Mouse (Mus musculus): ENCODE measurements around the gene Cdh23. TPM values are rescaled to one million over a fixed set of nuclear protein-coding genes. Genes with fewer than 3 reads are reported as not detected.

Cdh23 gene
- total and polyA plus RNA-seq, 3 experiments: 4.7 to 7.7 (median 7.0) TPM

- TF ChIP-seq EP300 (IDR thresholded peaks at IDR 0.05; ENCODE audit: insufficient read depth, low read depth, low read length) (no peak), CTCF (IDR thresholded peaks at IDR 0.05) (no peak), POLR2A (IDR thresholded peaks at IDR 0.05; ENCODE audit: insufficient read depth, low read depth, low read length) (no peak)
- whole genome bisulfite sequencing: 89% methylated on average over 4 of the region's 4 CpGs
- intact Hi-C loops (cut with DNase I): no loop called here
- Histone ChIP-seq H3K9ac (ENCODE audit: low read depth, low read length) (no peak overlapping the region), H3K4me1 (ENCODE audit: control insufficient read depth, insufficient read depth, low read length) (peaks cover 4% of the 10 kb centered on the region), H3K36me3 (ENCODE audit: control insufficient read depth, insufficient read depth, low read length) (no peaks in the 10 kb centered on the region), H3K27me3 (ENCODE audit: control insufficient read depth, insufficient read depth, low read length) (no peaks in the 10 kb centered on the region), H3K4me3 (no peak overlapping the region), H3K27ac (no peak overlapping the region), H3K79me2 (replicated peaks; ENCODE audit: control insufficient read depth, insufficient read depth, low read length) (no peaks in the 10 kb centered on the region)
- no peak for DNase-seq
Measured at GRCm38 (mm10) chr10:60316166-60316565, 380.1 kb downstream of the Cdh23 start.

- WGBS: 77% methylated on average over 5 of the region's 5 CpGs
Measured at GRCm38 (mm10) chr10:60313606-60314005, 382.7 kb downstream of the Cdh23 start.

GRCm38 (mm10) chr10:60310629-60311028 is 385.7 kb downstream of the Cdh23 start:
- no peaks in the 10 kb centered on the region for H3K36me3 ChIP-seq (ENCODE audit: control insufficient read depth, insufficient read depth, low read length)
- no peak overlapping the region for H3K27ac ChIP-seq
- WGBS: 88% methylated on average over 13 of the region's 13 CpGs
- H3K79me2 ChIP-seq (replicated peaks; ENCODE audit: control insufficient read depth, insufficient read depth, low read length): no peaks in the 10 kb centered on the region
- H3K4me3 ChIP-seq: no peak overlapping the region
- DNase-seq: no peak
- intact Hi-C loops (cut with DNase I): no loop called here
- TF ChIP-seq CTCF (IDR thresholded peaks at IDR 0.05): no peak
- no peak for TF ChIP-seq EP300 (IDR thresholded peaks at IDR 0.05; ENCODE audit: insufficient read depth, low read depth, low read length)
- TF ChIP-seq POLR2A (IDR thresholded peaks at IDR 0.05; ENCODE audit: insufficient read depth, low read depth, low read length): no peak
- H3K9ac ChIP-seq (ENCODE audit: low read depth, low read length): no peak overlapping the region
- no peaks in the 10 kb centered on the region for H3K4me1 ChIP-seq (ENCODE audit: control insufficient read depth, insufficient read depth, low read length)
- H3K27me3 ChIP-seq (ENCODE audit: control insufficient read depth, insufficient read depth, low read length): no peaks in the 10 kb centered on the region

More at GRCm38 (mm10) chr10:60313606-60314005, 382.7 kb downstream of the Cdh23 start:
- TF ChIP-seq CTCF (IDR thresholded peaks at IDR 0.05) (no peak), POLR2A (IDR thresholded peaks at IDR 0.05; ENCODE audit: insufficient read depth, low read depth, low read length) (no peak), EP300 (IDR thresholded peaks at IDR 0.05; ENCODE audit: insufficient read depth, low read depth, low read length) (no peak)
- Histone ChIP-seq H3K9ac (ENCODE audit: low read depth, low read length) (no peak overlapping the region), H3K79me2 (replicated peaks; ENCODE audit: control insufficient read depth, insufficient read depth, low read length) (no peaks in the 10 kb centered on the region), H3K4me3 (no peak overlapping the region), H3K36me3 (ENCODE audit: control insufficient read depth, insufficient read depth, low read length) (no peaks in the 10 kb centered on the region), H3K27me3 (ENCODE audit: control insufficient read depth, insufficient read depth, low read length) (no peaks in the 10 kb centered on the region), H3K4me1 (ENCODE audit: control insufficient read depth, insufficient read depth, low read length) (no peaks in the 10 kb centered on the region; the same call in 1 of the 2 replicates), H3K27ac (no peak overlapping the region)
- DNase-seq: no peak
- intact Hi-C loops (cut with DNase I): no loop called here

GRCm38 (mm10) chr10:60304854-60305628 is 391.2 kb downstream of the Cdh23 start:
- peak; percentile 70 for DNase-seq
- no peak for TF ChIP-seq POLR2A (IDR thresholded peaks at IDR 0.05; ENCODE audit: insufficient read depth, low read depth, low read length)
- peak; percentile 93 for TF ChIP-seq CTCF (IDR thresholded peaks at IDR 0.05)
- TF ChIP-seq EP300 (IDR thresholded peaks at IDR 0.05; ENCODE audit: insufficient read depth, low read depth, low read length): peak; percentile 89
- no peaks in the 10 kb centered on the region for H3K36me3 ChIP-seq (ENCODE audit: control insufficient read depth, insufficient read depth, low read length)
- intact Hi-C loops (cut with DNase I): loop anchor here (1.0 to 2.0 kb wide), 5 partner anchors 42 to 456 kb away; partner anchors contain the start of gene Vsir
- no peak overlapping the region for H3K9ac ChIP-seq (ENCODE audit: low read depth, low read length)
- no peak overlapping the region for H3K4me3 ChIP-seq
- H3K27ac ChIP-seq: no peak overlapping the region
- no peaks in the 10 kb centered on the region for H3K79me2 ChIP-seq (replicated peaks; ENCODE audit: control insufficient read depth, insufficient read depth, low read length)
- no peaks in the 10 kb centered on the region for H3K4me1 ChIP-seq (ENCODE audit: control insufficient read depth, insufficient read depth, low read length)
- no peaks in the 10 kb centered on the region for H3K27me3 ChIP-seq (ENCODE audit: control insufficient read depth, insufficient read depth, low read length)
- WGBS: 57% methylated on average over 15 of the region's 15 CpGs

GRCm38 (mm10) chr10:60303419-60303818 is 392.9 kb downstream of the Cdh23 start:
- WGBS: 80% methylated on average over 17 of the region's 17 CpGs
- no peak for DNase-seq
- TF ChIP-seq CTCF (IDR thresholded peaks at IDR 0.05) (no peak), EP300 (IDR thresholded peaks at IDR 0.05; ENCODE audit: insufficient read depth, low read depth, low read length) (no peak), POLR2A (IDR thresholded peaks at IDR 0.05; ENCODE audit: insufficient read depth, low read depth, low read length) (no peak)
- Histone ChIP-seq H3K4me1 (ENCODE audit: control insufficient read depth, insufficient read depth, low read length) (no peaks in the 10 kb centered on the region), H3K79me2 (replicated peaks; ENCODE audit: control insufficient read depth, insufficient read depth, low read length) (no peaks in the 10 kb centered on the region), H3K4me3 (no peak overlapping the region), H3K9ac (ENCODE audit: low read depth, low read length) (no peak overlapping the region), H3K36me3 (ENCODE audit: control insufficient read depth, insufficient read depth, low read length) (no peaks in the 10 kb centered on the region), H3K27me3 (ENCODE audit: control insufficient read depth, insufficient read depth, low read length) (no peaks in the 10 kb centered on the region), H3K27ac (no peak overlapping the region)
- intact Hi-C loops (cut with DNase I): no loop called here

GRCm38 (mm10) chr10:60299636-60300035 is 396.7 kb downstream of the Cdh23 start:
- intact Hi-C loops (cut with DNase I): no loop called here
- H3K4me3 ChIP-seq: no peak overlapping the region
- H3K36me3 ChIP-seq (ENCODE audit: control insufficient read depth, insufficient read depth, low read length): no peaks in the 10 kb centered on the region
- no peak for TF ChIP-seq POLR2A (IDR thresholded peaks at IDR 0.05; ENCODE audit: insufficient read depth, low read depth, low read length)
- no peak for TF ChIP-seq EP300 (IDR thresholded peaks at IDR 0.05; ENCODE audit: insufficient read depth, low read depth, low read length)
- TF ChIP-seq CTCF (IDR thresholded peaks at IDR 0.05): no peak
- no peaks in the 10 kb centered on the region for H3K79me2 ChIP-seq (replicated peaks; ENCODE audit: control insufficient read depth, insufficient read depth, low read length)
- no peak overlapping the region for H3K27ac ChIP-seq
- DNase-seq: no peak
- no peak overlapping the region for H3K9ac ChIP-seq (ENCODE audit: low read depth, low read length)
- H3K4me1 ChIP-seq (ENCODE audit: control insufficient read depth, insufficient read depth, low read length): peaks cover 3% of the 10 kb centered on the region; the same call in 1 of the 2 replicates
- 97% methylated on average over 12 of the region's 12 CpGs for WGBS
- no peaks in the 10 kb centered on the region for H3K27me3 ChIP-seq (ENCODE audit: control insufficient read depth, insufficient read depth, low read length)

Measured in heart, adult 2 months (tissue).